Mouse (Mus musculus): ENCODE results near the gene C2cd2.

DNA sequence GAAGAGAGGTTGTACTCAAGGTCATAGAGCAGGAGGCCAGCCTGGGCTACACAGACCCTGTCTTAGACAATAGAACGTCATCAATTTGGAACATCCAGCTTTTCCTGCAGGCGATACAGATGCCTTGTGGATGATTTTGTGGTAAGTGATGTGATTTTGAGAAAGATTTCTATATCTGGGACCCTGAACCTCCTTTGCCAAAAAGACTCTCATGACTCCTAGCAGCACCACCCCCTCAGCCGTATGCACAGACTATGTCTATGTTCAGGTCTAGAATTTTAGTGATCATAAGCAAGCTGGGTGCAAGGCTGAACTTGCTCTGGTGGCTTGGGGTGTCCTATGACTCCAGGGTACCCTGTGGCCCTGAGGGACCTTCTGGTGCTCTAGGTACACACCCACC, 156.8 kb downstream of the C2cd2 start:
- TF ChIP-seq CTCF (IDR thresholded peaks at IDR 0.05; ENCODE audit: extremely low read depth, insufficient read depth, insufficient read length, insufficient replicate concordance) (no peak), POLR2A (IDR thresholded peaks at IDR 0.05; ENCODE audit: low read depth, low read length) (no peak)

All from spleen, adult 2 months (tissue).